Mouse (Mus musculus) right cerebral cortex, postnatal 4 days (tissue): Measurements from ENCODE around the gene 4930518I15Rik.
"Not testable (repeated sequence)": the region's sequence is repeated elsewhere in the genome, so short reads cannot be mapped to it uniquely, and the experiment has no call there.

Source experiments
- DNase-seq: peaks from one replicate; pipeline ENCODE4 v3.0.0-alpha.2; 2022

Gene 4930518I15Rik

DNA sequence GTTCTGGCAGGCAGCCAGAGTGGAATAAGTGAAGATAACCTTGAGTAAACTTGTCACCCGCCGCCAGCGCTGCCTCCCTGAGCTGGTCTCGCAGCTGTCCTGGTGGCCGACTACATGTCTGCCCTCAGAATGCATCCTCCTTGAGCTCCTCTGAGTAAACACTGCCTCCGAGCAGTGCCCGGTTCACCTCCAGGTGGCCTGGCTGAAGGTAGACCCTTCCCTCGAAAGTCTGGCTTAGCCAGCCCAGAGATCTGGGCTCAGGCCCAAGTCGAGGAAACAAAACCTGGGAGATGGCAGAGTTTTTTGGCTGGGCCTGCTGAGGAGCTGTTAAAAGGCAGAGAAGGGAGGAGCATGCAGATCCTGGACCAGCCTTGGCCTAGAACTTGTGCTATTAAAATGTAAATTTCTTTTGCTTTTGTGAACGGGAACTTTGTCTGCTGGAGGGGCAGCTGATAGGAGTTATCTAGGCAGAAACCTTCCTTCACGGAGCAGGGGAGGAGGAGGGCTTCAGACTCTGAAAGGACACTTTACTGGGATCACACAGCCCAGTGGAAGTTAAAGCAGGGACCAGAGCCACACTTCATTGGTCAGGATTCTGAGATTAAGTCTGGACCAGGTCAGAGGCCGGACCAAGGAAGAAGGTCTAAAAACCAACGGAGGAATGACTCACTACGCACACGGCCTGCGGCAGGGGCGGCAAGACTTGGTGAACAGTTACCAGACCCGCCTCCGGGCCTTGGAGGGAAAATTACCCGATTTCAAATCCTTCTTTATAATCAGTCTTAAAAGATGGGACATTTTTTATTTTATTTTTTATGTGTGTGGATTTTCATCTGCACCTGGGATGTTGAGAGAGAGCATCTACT is 15.7 kb downstream of the 4930518I15Rik start:
- peak; percentile 32 for DNase-seq

DNA sequence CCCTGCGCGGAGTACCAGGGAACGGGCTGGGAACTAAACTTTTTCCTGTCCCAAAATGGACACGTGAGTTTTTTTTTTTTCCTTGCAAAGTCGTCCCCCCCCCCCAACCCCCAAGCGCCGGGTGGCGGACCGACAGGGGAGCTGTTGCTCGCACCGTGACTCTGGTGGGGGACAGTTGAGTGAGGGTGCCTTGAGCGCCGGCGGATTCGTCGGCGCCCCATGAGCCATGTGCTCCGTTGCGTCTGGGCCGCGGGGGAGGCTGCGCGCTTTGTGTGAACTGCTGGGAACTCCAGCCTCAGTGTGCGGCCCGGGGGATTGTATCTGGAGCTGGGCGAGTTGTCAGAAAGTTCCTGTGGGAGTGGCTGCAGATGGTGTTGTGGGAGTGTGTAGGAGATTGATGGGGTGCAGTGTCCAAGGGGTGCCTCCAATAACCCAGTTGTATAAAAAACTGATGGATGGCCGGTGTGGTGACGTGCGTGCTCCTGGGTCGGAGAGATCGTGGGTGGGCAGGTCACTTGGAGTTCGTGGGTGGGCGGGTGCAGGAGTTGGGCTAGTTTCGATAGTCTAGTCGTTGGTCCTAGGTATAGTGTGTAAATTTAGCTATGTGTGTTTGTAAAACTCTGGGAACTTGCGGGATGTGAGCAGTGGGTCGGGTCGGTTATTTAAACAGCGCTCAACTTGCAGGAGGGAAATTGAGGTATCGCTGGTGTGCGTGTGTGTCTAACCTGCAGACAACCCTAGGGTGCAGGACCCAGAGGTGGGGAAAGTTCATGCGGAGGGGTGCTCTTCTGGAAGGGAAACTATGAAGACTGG is 16.5 kb downstream of the 4930518I15Rik start:
- peak; percentile 47 for DNase-seq

DNA sequence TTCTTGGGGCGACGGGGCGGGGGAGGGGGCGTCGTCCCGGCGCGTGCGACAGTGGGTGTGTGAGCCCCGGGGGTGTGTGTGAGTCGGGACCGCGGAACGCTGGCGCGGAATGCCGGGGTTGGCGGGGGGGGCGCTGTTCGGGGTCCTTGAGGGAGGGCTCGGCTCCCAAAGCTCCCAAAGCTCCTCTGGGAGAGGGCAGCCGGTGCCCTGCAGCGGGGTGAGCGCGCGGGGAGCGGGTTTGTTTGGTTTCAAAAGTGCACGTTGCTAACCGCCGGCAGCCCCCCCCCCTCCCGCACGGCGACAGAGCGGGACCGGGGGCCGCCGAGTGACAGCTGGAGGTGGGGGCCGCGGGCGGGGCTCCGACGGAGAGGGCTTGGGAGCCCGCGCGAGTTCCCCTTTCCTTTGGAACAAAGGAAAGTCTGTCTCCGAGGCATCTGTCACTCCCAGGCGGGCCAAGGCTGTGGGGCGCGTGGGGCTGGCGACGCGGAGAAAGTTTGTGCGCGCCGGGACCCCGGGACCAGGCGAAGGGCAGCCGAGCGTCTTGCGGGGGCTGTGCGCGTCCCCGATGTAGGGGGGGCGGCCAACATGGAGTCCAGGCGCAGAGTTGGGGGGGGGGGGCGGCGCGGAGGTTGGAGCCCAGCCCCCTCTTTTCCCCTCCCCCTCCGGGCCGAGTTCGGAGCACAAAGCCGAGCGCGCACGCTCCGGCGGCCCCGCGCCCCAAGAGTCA is 17.3 kb downstream of the 4930518I15Rik start:
- DNase-seq: peak; percentile 26

DNA sequence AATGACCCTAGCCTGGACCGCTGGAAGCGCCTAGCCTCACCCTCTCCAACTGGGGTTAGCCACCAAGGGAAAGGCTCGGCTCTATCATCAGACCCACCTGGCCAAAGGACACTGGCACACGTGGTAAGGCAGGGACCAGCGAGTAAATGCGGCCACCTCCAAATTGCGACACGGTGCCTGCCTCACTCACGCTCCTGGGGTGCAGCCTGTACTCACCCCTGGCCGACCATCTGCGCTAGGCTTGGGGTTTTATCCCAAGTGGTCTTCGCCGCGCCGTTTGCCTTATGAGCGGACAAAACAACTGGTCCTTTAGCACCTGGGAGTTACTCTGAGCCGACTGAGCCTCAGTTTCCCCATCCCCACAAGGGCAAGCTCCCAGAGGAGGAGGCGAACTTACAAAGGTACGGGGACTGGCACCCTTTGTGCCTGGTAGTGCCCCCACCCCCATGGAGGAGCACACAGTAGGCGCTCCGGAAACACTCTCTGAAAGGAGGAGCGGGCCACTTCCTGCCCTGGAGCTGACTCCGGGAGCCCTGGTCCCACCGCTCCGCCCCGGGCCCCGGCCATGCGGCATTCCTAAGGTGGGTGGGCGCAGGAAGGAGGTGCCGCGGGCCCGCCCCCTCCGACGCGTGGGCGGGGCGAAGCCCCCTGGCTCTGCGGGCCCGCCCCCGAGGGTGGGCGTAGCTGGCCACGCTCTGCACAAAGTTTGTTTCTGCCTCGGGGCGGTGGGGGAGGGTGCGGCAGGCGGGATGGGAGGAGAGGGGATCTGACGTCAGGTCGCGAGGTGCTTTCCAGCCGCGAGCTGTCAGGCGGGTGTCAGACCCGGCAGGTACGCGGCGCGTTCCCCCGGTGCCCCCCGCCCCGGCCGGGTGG is 18.2 kb downstream of the 4930518I15Rik start, which contains the start of gene Tgif2:
Tgif2 (plus strand) TSS at position 689 of the 873 bp plus-strand sequence.
- DNase-seq: peak; percentile 60

DNA sequence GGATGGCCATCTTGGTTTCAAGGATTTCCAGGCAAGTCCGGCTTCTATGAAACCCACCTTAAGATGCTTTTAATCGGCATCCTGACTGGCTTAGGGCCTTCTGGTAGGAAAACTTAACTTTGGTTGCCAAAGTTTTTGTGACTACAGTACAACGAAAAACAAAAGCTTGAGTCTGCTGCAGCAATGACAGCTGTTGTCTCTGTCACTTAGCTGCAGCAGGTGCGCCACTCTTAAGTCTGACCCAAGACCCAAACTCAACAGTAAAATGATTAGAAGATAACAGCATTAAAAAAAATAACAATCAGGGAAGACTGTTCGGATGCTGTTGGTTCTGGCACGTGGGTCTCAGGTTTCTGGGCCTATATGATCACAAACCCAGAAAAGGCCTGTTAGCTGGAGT is 18.9 kb downstream of the 4930518I15Rik start:
- no peak for DNase-seq

DNA sequence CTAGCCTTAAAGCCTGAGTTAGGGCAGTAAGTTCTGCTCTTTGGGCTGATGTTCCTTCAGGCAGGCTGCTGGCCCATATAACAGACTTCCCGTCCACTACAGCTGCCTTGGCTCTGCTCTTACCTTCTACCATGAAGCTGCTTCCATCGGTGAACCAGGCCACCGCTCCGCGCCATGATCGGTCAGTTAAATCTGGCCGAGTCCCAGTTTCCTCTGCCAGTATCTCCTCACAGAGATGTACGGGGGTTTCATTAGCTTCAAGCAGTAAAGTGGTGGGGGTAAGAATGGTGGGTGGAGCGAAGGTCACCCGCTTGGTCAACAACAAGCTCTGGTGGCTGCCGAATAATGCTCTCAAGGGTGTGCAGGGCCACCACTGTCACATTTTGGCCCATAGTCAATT is 23.4 kb downstream of the 4930518I15Rik start:
- no peak for DNase-seq

DNA sequence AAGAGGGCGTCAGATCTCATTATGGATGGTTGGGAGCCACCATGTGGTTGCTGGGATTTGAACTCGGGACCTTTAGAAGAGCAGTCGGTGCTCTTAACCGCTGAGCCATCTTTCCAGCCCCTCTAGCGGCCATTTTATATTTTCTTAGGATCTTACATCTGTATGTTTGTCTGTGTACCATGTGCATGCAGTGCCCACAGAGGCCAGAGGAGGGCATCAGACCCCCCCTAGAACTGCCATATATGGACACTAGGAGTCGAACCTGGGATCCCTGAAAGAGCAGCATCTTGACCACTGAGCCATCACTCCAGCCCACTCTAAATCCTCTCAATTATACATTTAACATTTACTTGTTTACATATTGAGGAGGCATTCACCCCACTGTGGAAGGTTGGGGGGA is 32.6 kb downstream of the 4930518I15Rik start:
- DNase-seq: not testable (repeated sequence)

DNA sequence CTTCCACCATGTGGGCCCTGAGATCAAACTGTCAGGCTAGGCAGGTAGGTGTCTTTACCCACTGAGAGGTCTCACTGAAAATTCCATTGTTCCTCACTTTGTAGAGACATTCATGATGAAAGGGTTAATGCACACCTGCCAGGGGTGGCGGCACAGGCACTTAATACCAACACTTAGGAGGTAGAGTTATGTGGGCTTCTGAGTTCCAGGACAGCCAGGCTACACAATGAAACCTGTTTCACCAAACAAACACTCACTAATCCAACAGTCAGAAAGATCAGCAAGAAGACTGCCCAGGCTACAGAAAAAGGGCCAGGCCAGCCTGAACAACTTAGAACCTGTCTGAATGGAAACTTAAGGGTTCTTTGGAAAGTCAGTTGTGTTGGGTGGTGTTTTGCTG is 41.6 kb downstream of the 4930518I15Rik start:
- no peak for DNase-seq

DNA sequence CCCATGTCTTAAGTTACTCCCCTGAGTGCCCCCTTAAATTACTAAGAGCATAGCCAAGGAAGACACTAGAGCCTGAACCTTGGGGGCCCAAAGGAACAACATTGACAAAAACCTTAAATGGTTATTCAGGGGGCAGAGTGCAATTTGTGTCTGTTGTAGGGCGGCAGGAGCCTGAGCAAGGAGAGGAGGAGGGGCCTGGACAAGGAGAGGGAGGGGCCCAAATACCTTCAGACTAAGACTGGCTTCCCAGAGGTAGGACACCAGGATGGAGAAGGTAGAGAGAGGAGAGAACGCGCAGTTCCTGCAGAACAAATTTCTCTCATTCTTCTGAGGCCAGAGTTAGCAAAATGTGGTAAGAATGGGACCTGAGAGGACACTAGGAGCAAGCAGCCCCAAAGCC is 42.3 kb downstream of the 4930518I15Rik start:
- no peak for DNase-seq

DNA sequence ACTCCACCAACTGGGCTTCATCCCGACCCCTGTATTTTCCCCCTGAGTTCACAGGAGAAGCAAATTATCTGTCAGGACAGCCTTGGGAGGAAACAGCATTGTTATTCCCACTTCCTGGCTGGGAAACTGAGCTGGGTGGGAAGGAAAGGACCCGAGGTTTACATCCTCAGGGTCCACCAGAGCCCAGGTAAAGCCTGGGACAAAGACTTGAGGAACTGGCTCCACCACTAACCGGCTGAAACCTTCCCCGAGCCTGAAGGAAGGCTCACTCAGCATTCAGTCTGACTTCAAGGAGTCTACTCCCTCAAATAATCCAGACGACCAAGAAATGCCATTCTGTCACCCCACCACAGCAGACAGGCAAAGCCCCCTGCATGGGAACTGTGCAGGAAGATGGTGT is 42.9 kb downstream of the 4930518I15Rik start:
- no peak for DNase-seq

DNA sequence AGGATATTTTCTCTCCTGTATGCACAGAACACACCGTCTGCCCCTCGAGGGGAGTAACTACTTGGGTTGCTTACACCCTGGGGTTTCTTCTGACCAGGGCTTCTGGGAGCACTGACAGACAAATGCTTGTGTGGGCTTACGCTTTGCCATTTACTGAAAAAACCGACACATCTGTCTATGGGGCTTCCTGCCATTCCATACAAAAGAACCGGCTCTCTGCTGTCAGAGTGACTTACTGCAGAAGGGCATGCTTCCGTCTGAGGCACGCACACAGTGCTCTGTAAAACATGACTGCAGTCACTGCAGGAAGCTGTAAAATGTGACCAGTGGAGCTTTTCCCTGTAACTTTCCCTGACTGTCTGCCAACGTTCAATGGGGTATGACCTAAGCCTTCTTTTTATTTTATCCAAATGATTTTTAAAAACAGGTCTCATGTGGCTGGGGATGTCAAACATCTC is 43.4 kb downstream of the 4930518I15Rik start:
- DNase-seq: no peak

DNA sequence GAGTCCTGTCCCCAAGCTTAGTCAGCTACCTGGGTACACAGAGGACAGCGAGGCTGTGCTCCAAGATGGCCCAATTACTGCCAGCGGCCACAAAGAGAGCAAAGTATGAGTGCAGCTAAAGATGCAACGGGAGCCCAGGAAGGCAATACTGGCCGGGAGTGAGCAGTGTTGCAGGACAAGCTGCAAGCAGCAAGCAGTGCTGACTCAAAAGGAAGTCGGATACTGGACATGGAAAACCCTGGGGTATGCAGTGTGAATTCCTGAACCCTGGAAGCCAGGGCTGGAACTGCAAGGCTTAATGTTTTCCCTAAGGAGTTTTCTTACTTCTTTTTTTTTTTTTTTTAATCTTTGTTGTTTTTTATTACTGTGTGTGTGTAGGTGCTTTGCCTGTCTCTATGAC is 46.2 kb downstream of the 4930518I15Rik start:
- DNase-seq: no peak

DNA sequence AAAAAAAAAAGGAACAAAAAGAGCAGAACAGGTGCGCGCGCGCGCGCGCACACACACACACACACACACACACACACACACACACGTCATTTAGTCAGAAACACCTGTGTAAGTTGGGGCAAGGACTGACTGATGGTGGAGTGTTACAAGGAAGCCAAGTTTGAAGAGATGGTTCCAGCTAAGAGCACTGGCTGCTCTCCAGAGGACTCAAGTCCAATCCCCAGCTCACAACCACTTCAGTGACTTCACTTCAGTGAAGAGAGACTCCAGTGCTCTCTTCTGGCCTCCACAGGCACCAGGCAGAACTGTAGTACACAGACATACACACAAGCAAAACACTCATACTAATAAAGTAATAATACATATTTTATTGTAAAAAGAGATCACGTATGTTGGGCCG is 47.0 kb downstream of the 4930518I15Rik start:
- DNase-seq: no peak

DNA sequence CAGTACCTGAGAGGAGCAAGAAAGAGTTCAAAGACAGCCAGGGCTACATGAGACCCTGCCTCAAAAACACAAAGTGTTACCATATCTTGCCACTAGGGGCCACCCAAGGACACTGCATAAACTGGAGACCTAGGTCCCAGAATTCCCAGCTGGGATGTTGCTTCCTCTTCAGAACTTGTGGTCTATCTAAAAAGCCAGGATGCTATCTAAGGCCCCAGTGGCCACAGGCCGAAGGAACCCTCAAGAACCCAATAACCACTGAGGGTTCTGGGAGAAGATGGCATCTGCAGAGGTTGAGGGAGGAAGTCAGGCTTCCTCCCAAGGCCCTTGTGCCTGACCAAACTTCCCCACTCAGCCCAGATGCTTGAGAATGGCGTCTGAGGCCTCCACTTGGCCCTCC is 48.2 kb downstream of the 4930518I15Rik start:
- DNase-seq: peak; percentile 74

DNA sequence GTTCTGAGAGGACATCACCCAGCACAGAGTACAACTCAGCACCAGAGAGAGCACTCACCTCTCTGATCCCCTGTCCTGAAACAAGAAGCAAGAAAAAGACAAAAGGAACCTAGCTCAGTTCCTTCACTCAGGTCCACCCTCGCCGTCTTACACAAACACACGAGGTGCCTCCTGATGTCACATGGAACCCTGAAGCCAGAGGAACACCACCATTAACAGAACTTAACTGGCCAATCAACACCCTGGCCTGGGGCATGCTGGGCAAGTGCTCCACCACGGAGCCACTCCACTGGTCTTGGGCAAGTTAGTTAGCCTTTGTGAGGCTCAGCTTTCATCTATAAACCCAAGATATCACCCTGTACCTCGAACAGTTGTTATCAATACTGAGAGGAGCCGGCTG is 50.9 kb downstream of the 4930518I15Rik start:
- DNase-seq: no peak
